Mouse (Mus musculus) liver, embryonic 14.5 days (tissue): ENCODE data around the gene Pmpca. TPM values are rescaled to one million over a fixed set of nuclear protein-coding genes. Genes with fewer than 3 reads are reported as not detected.

Experiments
- ATAC-seq: fragments of 200-750 bp; cut with Nextera tagmentation; 2 replicates; pipeline ENCODE4 v1.8.0; 2017; ENCODE audit warnings: moderate number of reproducible peaks, mild to moderate bottlenecking, moderate library complexity; ENCODE audit not compliant: insufficient read depth
- DNase-seq, 3 experiments: peaks; one replicate each; pipeline ENCODE4 v3.0.0-alpha.2; 2012 to 2013; ENCODE audit warnings: low read depth in 3 of 3, low spot score in 3 of 3
- H3K27ac ChIP-seq: fragments of 300-500 bp; sonication (generic); 2 replicates; pipeline ENCODE4 v1.5.1; 2014; ENCODE audit warnings: moderate library complexity, mild to moderate bottlenecking, control low read depth, inconsistent platforms
- H3K27me3 ChIP-seq: fragments of 300-500 bp; sonication (generic); 2 replicates; pipeline ENCODE4 v1.6.1; 2014; ENCODE audit warnings: mild to moderate bottlenecking, low read length, moderate library complexity; ENCODE audit not compliant: control insufficient read depth, insufficient read depth
- H3K36me3 ChIP-seq: fragments of 300-500 bp; sonication (generic); replicated peaks from 2 replicates; pipeline ENCODE4 v1.6.1; 2014; ENCODE audit warnings: low read depth; ENCODE audit not compliant: control insufficient read depth, insufficient read depth
- H3K4me1 ChIP-seq, 2 experiments: fragments of 200-500 bp in 1 of 2; fragments of 300-500 bp in 1 of 2; sonication (generic) in 1 of 2; replicated peaks; 2 replicates each; pipeline ENCODE4 v1.6.1; 2012 to 2014; ENCODE audit warnings: antibody characterized with exemption in 1 of 2, inconsistent platforms in 1 of 2, low read length in 1 of 2; ENCODE audit not compliant: control insufficient read depth in 2 of 2, insufficient read depth in 2 of 2
- H3K4me2 ChIP-seq: fragments of 300-500 bp; sonication (generic); 2 replicates; pipeline ENCODE4 v1.6.1; 2014; ENCODE audit warnings: low read depth, mild to moderate bottlenecking, control low read depth, moderate library complexity
- H3K4me3 ChIP-seq, 2 experiments: fragments of 200-500 bp in 1 of 2; fragments of 300-500 bp in 1 of 2; sonication (generic) in 1 of 2; 2 replicates each; pipeline ENCODE4 v1.5.1; 2012 to 2014; ENCODE audit warnings: low read depth in 2 of 2, low read length in 2 of 2, mild to moderate bottlenecking in 2 of 2, control low read depth in 1 of 2, inconsistent platforms in 1 of 2, moderate library complexity in 1 of 2; ENCODE audit not compliant: insufficient read depth in 1 of 2
- H3K9ac ChIP-seq: fragments of 300-500 bp; sonication (generic); replicated peaks from 2 replicates; pipeline ENCODE4 v1.6.1; 2014; ENCODE audit warnings: mild to moderate bottlenecking, control low read depth, moderate library complexity
- H3K9me3 ChIP-seq: fragments of 300-500 bp; sonication (generic); 2 replicates; pipeline ENCODE4 v1.6.1; 2016; ENCODE audit warnings: low read length, mixed read lengths; ENCODE audit not compliant: control insufficient read depth
- CTCF ChIP-seq: IDR thresholded peaks from 2 replicates; pipeline ENCODE4 v1.5.1; 2016; ENCODE audit warnings: antibody characterized with exemption, low read depth, control low read depth
- EP300 ChIP-seq: IDR thresholded peaks from 2 replicates; pipeline ENCODE4 v1.6.1; 2016; ENCODE audit warnings: antibody characterized with exemption, low read depth
- WGBS: fragments of 180-500 bp; shearing (Covaris S2); extraction: QIAGEN DNeasy Blood & Tissue Kit; methylation state at CpG from one replicate; pipeline ENCODE4 v1.1.7; 2014; ENCODE audit not compliant: insufficient replicate concordance; 5-methylcytosine and 5-hydroxymethylcytosine counted together
- polyA plus RNA-seq, 2 experiments: library from polyadenylated mRNA; depleted of rRNA in 1 of 2; stranded (reverse) in 1 of 2; unstranded in 1 of 2; fragments of >200 nt; fragmentation: Nextera tagmentation in 1 of 2; extraction: Ambion mirVana in 1 of 2; gene quantifications; 2 replicates each; pipeline versions ENCODE4 v1.2.1 to v1.2.3; 2012 to 2014

The Pmpca gene
- polyA plus RNA-seq (2012; rRNA removed) (32.5 and 41.8 TPM in 2 replicates), polyA plus RNA-seq (2014; fragmentation: Nextera tagmentation; extraction: Ambion mirVana) (45.5 and 50.1 TPM in 2 replicates)

DNA sequence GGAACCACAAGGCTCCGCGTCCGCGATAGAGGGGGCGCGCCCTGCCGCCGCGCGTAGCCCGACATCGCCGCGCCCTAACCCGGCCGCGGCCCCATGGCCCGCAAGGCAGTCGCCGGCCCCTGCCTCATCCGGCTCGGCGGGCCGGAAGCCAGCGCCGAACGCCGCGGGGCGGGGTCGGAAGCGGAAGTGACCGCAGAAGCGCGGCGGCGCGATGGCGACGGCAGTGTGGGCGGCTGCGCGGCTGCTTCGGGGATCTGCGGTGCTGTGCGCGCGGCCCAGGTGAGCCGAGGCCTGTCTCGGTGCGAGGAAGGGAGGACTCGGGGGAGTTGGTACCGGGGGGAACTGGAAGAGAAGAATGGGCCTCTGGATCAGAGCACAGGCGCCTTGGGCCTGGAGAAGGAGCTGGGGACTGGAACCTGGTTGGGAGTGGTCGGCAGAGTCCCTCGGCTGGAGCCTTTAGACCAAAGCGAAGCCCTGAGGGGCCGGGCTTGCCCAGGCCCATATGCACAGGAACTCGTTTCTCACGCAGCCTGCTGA lies at the start of gene Pmpca, which contains the start of gene Entr1:
TSS of gene Pmpca (plus strand) at position 186 of the 537 bp plus-strand sequence.
TSS of gene Entr1 (minus strand) at position 163 of the 537 bp plus-strand sequence.
- 0% methylated on average over 60 of the region's 60 CpGs for WGBS
- H3K9me3 ChIP-seq, result no peaks in the 10 kb centered on the region
- peak within 1 kb of the TSS; percentile 87 to 93 for H3K4me3 ChIP-seq
- peak within 1 kb of the TSS; percentile 89 for H3K9ac ChIP-seq
- peak within 1 kb of the TSS; percentile 74 for H3K4me2 ChIP-seq
- ATAC-seq, result peak; percentile 89
- H3K27me3 ChIP-seq, result no peaks in the 10 kb centered on the region
- DNase-seq, result peak; percentile 71 to 76 (median 73)
- H3K27ac ChIP-seq, result peak within 1 kb of the TSS; percentile 26
- H3K4me1 ChIP-seq, result peaks cover 3 to 5% of the 10 kb centered on the region in 2 experiments; a peak in 2 of 4 replicates
- peaks cover 64% of the 10 kb centered on the region for H3K36me3 ChIP-seq
- no peak for TF ChIP-seq EP300
- TF ChIP-seq CTCF, result no peak

DNA sequence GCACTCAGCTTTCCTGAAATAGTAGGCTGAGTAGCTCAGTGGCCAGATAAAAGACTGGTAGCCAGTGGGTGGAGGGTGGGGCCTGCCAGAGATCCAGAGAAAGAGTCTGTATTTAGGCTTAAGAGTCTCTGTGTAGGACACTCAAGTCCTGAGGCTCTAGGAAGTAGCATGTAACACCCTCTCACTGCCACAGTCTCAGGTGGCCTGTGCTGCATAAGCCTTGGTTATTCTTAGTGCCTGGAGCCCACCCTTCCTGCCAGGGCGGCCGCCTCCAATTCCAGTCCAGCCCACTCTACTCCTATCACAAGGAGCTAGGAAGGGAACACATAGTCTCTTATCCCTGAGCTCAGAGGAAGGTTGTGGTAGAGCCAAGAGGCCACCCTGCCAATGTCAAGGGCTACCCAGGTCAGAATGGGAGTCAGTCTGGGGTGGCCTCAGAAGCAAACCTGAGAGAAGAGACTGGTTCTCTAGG lies 47.6 kb upstream of the Pmpca start:
- no peak overlapping the region for H3K9ac ChIP-seq
- H3K9me3 ChIP-seq, result no peaks in the 10 kb centered on the region
- no peak overlapping the region for H3K4me2 ChIP-seq
- no peak overlapping the region for H3K4me3 ChIP-seq
- no peaks in the 10 kb centered on the region for H3K36me3 ChIP-seq
- ATAC-seq, result no peak
- H3K27ac ChIP-seq, result no peak overlapping the region
- no peak for DNase-seq
- 68% methylated on average over 2 of the region's 2 CpGs for WGBS
- H3K4me1 ChIP-seq, result peaks cover 0 to 7% of the 10 kb centered on the region in 2 experiments; a peak in 2 of 4 replicates
- TF ChIP-seq EP300, result no peak
- no peak for TF ChIP-seq CTCF
- no peaks in the 10 kb centered on the region for H3K27me3 ChIP-seq

DNA sequence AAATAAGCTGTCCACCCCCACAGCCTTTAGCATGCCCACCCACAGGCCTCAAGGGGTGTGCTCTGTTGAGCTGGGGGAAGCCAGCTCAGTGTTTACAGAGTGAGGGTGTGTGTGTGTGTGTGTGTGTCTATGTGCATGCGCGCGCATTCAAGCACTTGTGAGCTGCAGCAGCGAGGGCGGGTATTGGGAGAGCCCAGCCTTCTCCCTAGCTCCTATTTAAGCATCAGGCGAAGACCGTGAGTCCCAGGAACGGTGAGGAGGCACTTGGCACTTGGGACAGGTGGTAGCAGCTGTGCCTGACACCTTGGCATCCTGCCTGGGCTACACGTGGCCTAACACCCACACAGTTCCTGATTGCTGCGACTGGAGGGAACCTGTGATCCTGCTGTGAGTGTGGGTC lies 47.1 kb upstream of the Pmpca start:
- Histone ChIP-seq H3K27ac (no peak overlapping the region), H3K4me3 (no peak overlapping the region), H3K4me2 (no peak overlapping the region), H3K36me3 (no peaks in the 10 kb centered on the region), H3K4me1 (peaks cover 0 to 7% of the 10 kb centered on the region in 2 experiments; a peak in 2 of 4 replicates), H3K27me3 (no peaks in the 10 kb centered on the region), H3K9me3 (no peaks in the 10 kb centered on the region), H3K9ac (no peak overlapping the region)
- TF ChIP-seq CTCF (no peak), EP300 (no peak)
- no peak for DNase-seq
- WGBS, result 63% methylated on average over 10 of the region's 10 CpGs
- no peak; the same call in 1 of the 2 replicates for ATAC-seq

DNA sequence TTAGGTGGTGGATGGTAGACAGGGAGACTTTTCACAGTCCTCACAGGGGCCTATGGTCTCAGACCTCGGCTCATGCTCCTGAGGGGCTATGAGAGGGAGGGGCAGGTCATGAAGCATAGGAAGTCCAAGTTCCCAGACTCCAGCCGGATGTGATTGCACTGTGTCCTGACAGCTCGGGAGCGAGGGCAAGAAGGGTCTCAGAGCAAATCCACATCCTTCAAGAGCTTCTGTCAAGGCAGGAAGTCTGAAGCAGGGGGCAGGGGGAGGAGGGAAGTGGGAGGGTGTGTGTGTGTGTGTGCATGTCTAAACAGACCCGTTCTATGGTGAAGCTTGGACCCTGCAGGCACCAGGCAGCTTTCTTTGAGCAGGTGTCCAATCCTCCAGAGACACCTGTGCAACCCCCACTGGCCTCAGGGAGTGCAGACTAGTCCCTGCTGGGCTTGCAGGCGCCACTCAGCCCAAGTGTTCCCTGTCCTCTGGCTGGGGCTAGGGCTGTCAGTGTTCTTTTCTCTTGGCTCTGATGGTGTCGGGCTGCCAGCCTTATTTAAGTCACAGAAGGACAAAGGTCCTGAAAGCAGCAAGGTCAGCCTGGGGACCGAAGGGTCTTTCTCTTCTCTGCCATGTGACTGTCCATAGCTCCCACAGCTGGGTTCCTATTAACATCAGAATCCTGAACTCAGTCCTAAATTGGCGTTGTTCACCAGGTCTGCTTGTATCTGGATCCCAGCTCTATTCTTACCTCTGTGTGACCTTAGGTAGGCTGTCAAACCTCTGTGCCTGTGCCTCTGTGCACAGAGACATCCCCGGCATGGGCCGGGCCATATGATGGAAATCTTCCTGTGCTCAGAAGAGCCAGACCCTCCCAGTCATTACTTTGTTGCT lies 46.3 kb upstream of the Pmpca start:
- H3K4me2 ChIP-seq, result no peak overlapping the region
- no peak overlapping the region for H3K4me3 ChIP-seq
- TF ChIP-seq CTCF (no peak), EP300 (no peak)
- peak; percentile 50 for ATAC-seq
- WGBS, result 51% methylated on average over 11 of the region's 11 CpGs
- H3K27me3 ChIP-seq, result no peaks in the 10 kb centered on the region
- no peak overlapping the region for H3K9ac ChIP-seq
- no peak for DNase-seq
- no peak overlapping the region for H3K27ac ChIP-seq
- no peaks in the 10 kb centered on the region for H3K36me3 ChIP-seq
- H3K4me1 ChIP-seq, result peaks cover 0 to 7% of the 10 kb centered on the region in 2 experiments; a peak in 2 of 4 replicates
- H3K9me3 ChIP-seq, result no peaks in the 10 kb centered on the region

DNA sequence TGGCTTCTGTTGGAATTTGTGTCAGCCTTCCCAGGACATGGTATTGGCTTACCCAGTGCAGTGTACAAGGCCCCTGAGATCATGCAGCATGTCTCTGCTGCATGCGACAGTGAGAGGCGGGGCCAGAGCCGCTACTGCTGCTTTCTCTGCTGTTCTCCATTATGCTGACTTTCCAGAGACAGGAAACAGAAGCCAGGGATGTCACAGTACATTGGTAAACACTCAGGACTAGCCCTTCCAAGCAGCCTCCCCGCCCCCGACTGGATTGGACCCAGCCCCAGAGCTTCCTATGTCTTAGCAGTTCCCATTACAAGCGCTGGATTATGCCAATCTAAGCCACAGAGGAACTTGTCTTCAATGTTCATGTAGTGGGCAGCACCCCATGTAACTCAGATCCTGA lies 40.9 kb upstream of the Pmpca start:
- WGBS, result 70% methylated on average over 6 of the region's 6 CpGs
- ATAC-seq, result no peak
- DNase-seq, result no peak
- TF ChIP-seq EP300, result no peak
- no peak for TF ChIP-seq CTCF
- no peak overlapping the region for H3K27ac ChIP-seq
- no peaks in the 10 kb centered on the region for H3K36me3 ChIP-seq
- H3K27me3 ChIP-seq, result no peaks in the 10 kb centered on the region
- H3K9me3 ChIP-seq, result no peaks in the 10 kb centered on the region
- peaks cover 10 to 14% of the 10 kb centered on the region in 2 experiments for H3K4me1 ChIP-seq
- H3K4me3 ChIP-seq, result no peak overlapping the region
- H3K4me2 ChIP-seq, result no peak overlapping the region
- H3K9ac ChIP-seq, result no peak overlapping the region
